Mouse (Mus musculus) thymus, adult 2 months (tissue): ENCODE measurements at regions not wholly inside any gene's neighbourhood (a gene's known extent, or its start where the extent isn't known, plus 50 kb on each side); places are given as distances from the start of the nearest gene placed in this dataset.

ENCODE experiments used
- CTCF ChIP-seq: fragments of 200-500 bp; IDR thresholded peaks from 2 replicates; pipeline ENCODE4 v1.5.1; 2012; ENCODE audit warnings: mild to moderate bottlenecking, control low read depth, low read length, moderate library complexity, borderline replicate concordance; ENCODE audit not compliant: control insufficient read depth, poor library complexity, insufficient read depth; ENCODE audit errors: extremely low read depth
- POLR2A ChIP-seq: fragments of 200-500 bp; IDR thresholded peaks from 2 replicates; pipeline ENCODE4 v1.6.1; 2012; ENCODE audit warnings: mild to moderate bottlenecking, low read length, control low read depth, moderate library complexity; ENCODE audit not compliant: control insufficient read depth, poor library complexity, insufficient read depth; ENCODE audit errors: extremely low read depth

DNA sequence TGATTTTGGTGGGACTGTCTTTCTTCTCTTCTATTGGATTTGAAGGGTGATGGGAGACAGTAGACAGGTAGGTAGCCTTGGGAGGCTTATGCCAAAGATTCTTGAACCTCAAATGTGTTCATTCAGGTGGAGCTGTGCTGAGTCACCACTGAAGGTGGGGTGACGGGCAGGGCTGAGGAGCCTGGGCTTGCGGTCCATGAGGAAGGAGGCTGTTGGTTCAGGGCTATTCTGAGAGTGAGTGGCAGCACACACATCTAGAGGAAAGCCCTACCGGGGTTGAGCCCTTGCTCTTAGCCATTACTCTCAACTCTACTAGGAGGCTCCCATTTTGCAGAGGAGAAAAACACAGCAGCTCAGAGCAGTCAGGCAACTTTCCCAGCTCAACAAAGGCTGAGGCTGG, 54.6 kb upstream of the Lrig1 start:
- TF ChIP-seq CTCF (no peak), POLR2A (no peak)
